Mouse (Mus musculus): ENCODE data around the gene Gpr1. TPM values are rescaled to one million over a fixed set of nuclear protein-coding genes. Genes with fewer than 3 reads are reported as not detected.
"Not testable (repeated sequence)": the region's sequence is repeated elsewhere in the genome, so short reads cannot be mapped to it uniquely, and the experiment has no call there.

Gene Gpr1
- polyA plus RNA-seq, 1 experiment = 0.02 TPM

GRCm38 (mm10) chr1:63175853-63176252 lies 38.5 kb downstream of the Gpr1 start:
- Histone ChIP-seq H3K4me2 (ENCODE audit: low read depth) (peak overlapping the region; percentile 97), H3ac (ENCODE audit: control insufficient read depth, insufficient read length) (peak overlapping the region; percentile 83), H3K27me3 (ENCODE audit: control insufficient read depth, insufficient read depth, insufficient read length) (no peaks in the 10 kb centered on the region), H3K36me3 (ENCODE audit: control insufficient read depth, insufficient read depth) (peaks cover 30% of the 10 kb centered on the region), H3K79me2 (ENCODE audit: control insufficient read depth, insufficient read depth) (peaks cover 51% of the 10 kb centered on the region), H3K4me3 (peak overlapping the region; percentile 99)
- no peak for TF ChIP-seq REST (IDR thresholded peaks at IDR 0.05; ENCODE audit: insufficient read depth, insufficient read length)
- TF ChIP-seq MYOD1 (IDR thresholded peaks at IDR 0.05; ENCODE audit: control insufficient read depth in 1 of 3, insufficient read length in 2 of 3, low read depth in 2 of 3) = no peak
- no peak for TF ChIP-seq CEBPB (IDR thresholded peaks at IDR 0.05; ENCODE audit: insufficient read depth, poor library complexity, severe bottlenecking)
- no peak for TF ChIP-seq POLR2AphosphoS2 (IDR thresholded peaks at IDR 0.05; ENCODE audit: insufficient read length, low read depth)
- no peak for TF ChIP-seq E2F4 (IDR thresholded peaks at IDR 0.05; ENCODE audit: insufficient read depth)
- no peak for TF ChIP-seq TCF3 (IDR thresholded peaks at IDR 0.05; ENCODE audit: insufficient read length, low read depth)

DNA sequence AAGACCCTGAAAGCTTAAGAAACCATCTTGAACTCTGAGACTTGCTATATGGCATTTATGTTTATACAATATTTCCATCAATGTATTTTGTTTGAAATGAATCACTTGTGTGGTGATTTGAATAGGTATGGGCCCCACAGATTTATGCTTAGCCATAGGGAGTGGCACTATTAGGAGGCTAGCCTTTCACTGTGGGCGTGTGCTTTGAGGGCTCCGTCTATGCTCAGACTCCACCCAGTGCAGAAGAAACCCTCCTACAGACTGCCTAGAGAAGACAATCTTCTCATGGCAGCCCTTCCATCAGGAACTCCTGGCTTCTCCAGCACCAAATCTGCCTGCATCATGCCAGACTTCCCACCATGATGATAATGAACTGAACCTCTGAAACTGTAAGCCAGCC lies 45.7 kb downstream of the Gpr1 start:
- H3K36me3 ChIP-seq (ENCODE audit: control insufficient read depth, insufficient read depth) = peaks cover 43% of the 10 kb centered on the region
- H3K4me2 ChIP-seq (ENCODE audit: low read depth) = no peak overlapping the region
- TF ChIP-seq MYOG (IDR thresholded peaks at IDR 0.05; ENCODE audit: control insufficient read depth in 1 of 3, insufficient read depth in 1 of 3, insufficient read length in 2 of 3, low read depth in 2 of 3) (no peak), MAX (IDR thresholded peaks at IDR 0.05; ENCODE audit: low read depth) (no peak)
- H3ac ChIP-seq (ENCODE audit: control insufficient read depth, insufficient read length) = no peak overlapping the region
- peaks cover 13% of the 10 kb centered on the region for H3K79me2 ChIP-seq (ENCODE audit: control insufficient read depth, insufficient read depth)
- no peak overlapping the region for H3K4me3 ChIP-seq
- no peaks in the 10 kb centered on the region for H3K27me3 ChIP-seq (ENCODE audit: control insufficient read depth, insufficient read depth, insufficient read length)

DNA sequence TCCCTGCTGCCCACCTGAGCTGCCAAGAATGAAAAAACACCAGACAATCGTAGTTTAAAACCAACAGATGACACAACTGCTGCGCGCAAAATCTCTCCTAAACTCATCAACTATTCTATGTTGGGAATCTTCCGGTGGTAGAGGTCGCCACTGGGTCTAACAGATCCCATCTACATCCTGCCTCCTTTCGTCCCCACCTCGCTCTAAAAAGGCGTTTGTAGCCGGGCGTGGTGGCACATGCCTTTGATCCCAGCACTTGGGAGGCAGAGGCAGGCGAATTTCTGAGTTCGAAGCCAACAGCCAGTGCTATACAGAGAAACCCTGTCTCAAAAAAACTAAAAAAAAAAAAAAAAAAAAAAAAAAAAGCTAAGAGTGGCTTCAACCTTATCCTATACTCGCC lies 74.1 kb downstream of the Gpr1 start:
- Histone ChIP-seq H3K4me2 (ENCODE audit: low read depth) (no peak overlapping the region), H3K27me3 (ENCODE audit: control insufficient read depth, insufficient read depth, insufficient read length) (no peaks in the 10 kb centered on the region), H3K4me3 (no peak overlapping the region), H3ac (ENCODE audit: control insufficient read depth, insufficient read length) (no peak overlapping the region), H3K36me3 (ENCODE audit: control insufficient read depth, insufficient read depth) (peaks cover 35% of the 10 kb centered on the region), H3K79me2 (ENCODE audit: control insufficient read depth, insufficient read depth) (no peaks in the 10 kb centered on the region)
- TF ChIP-seq TCF3 (IDR thresholded peaks at IDR 0.05; ENCODE audit: insufficient read length, low read depth) (no peak), SRF (IDR thresholded peaks at IDR 0.05; ENCODE audit: control insufficient read depth, insufficient read length, low read depth) (no peak), TCF12 (IDR thresholded peaks at IDR 0.05; ENCODE audit: insufficient read depth, poor library complexity, severe bottlenecking) (no peak), REST (IDR thresholded peaks at IDR 0.05; ENCODE audit: insufficient read depth, insufficient read length) (no peak), E2F4 (IDR thresholded peaks at IDR 0.05; ENCODE audit: insufficient read depth) (no peak), POLR2A (IDR thresholded peaks at IDR 0.05; ENCODE audit: insufficient read length, low read depth) (no peak), MYOG (IDR thresholded peaks at IDR 0.05; ENCODE audit: control insufficient read depth in 1 of 3, insufficient read depth in 1 of 3, insufficient read length in 2 of 3, low read depth in 2 of 3) (no peak), MYOD1 (IDR thresholded peaks at IDR 0.05; ENCODE audit: control insufficient read depth in 1 of 3, insufficient read length in 2 of 3, low read depth in 2 of 3) (no peak), MAX (IDR thresholded peaks at IDR 0.05; ENCODE audit: low read depth) (no peak), USF1 (IDR thresholded peaks at IDR 0.05; ENCODE audit: low read depth) (no peak), CEBPB (IDR thresholded peaks at IDR 0.05; ENCODE audit: insufficient read depth, poor library complexity, severe bottlenecking) (no peak), POLR2AphosphoS2 (IDR thresholded peaks at IDR 0.05; ENCODE audit: insufficient read length, low read depth) (no peak)

DNA sequence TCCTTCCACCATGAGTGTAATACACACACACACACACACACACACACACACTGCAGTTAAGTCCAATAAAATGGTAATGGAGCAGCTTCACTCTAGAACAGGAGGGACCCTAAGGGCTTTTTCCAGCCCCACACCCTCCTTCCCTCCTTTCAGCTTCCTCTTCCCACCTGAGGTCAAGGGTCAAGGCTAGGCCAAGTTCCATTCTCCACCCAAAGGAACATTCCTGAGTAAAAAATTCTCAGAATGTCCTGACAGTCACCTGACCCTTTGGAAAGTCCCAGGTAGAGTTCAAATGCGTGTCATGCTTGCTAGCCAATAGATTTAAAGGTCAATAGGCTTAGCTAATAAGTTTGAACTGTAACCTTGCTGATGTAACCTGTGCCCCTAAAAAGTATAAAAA lies 75.8 kb downstream of the Gpr1 start:
- not testable (repeated sequence) for H3K27me3 ChIP-seq (ENCODE audit: control insufficient read depth, insufficient read depth, insufficient read length); H3K4me3 ChIP-seq; H3ac ChIP-seq (ENCODE audit: control insufficient read depth, insufficient read length); H3K79me2 ChIP-seq (ENCODE audit: control insufficient read depth, insufficient read depth); H3K4me2 ChIP-seq (ENCODE audit: low read depth)
- H3K36me3 ChIP-seq (ENCODE audit: control insufficient read depth, insufficient read depth) = peaks cover 19% of the 10 kb centered on the region

DNA sequence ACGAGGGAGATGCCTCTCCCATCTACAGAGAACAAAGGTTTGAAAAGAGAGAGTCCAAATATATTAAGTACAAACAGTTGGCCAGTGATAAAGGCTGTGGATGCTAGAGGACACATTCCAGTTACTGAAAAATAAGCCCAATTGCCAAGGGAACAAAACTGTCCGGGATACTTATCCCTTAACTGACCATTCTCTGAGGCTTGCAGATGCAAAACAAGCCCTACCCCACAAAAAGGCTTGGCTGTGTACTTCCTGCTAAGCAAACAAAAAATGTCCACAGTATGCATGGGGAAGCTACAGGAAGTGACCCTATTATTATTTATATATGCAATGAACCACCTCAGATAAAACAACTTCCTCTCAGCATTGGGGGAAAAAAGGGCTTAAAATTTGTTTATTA lies 76.4 kb downstream of the Gpr1 start:
- Histone ChIP-seq H3K4me2 (ENCODE audit: low read depth) (no peak overlapping the region), H3K4me3 (no peak overlapping the region), H3K36me3 (ENCODE audit: control insufficient read depth, insufficient read depth) (peaks cover 14% of the 10 kb centered on the region), H3K27me3 (ENCODE audit: control insufficient read depth, insufficient read depth, insufficient read length) (no peaks in the 10 kb centered on the region), H3ac (ENCODE audit: control insufficient read depth, insufficient read length) (no peak overlapping the region), H3K79me2 (ENCODE audit: control insufficient read depth, insufficient read depth) (no peaks in the 10 kb centered on the region)
- TF ChIP-seq POLR2A (IDR thresholded peaks at IDR 0.05; ENCODE audit: insufficient read length, low read depth) (no peak), E2F4 (IDR thresholded peaks at IDR 0.05; ENCODE audit: insufficient read depth) (no peak), REST (IDR thresholded peaks at IDR 0.05; ENCODE audit: insufficient read depth, insufficient read length) (no peak), TCF3 (IDR thresholded peaks at IDR 0.05; ENCODE audit: insufficient read length, low read depth) (no peak), MAX (IDR thresholded peaks at IDR 0.05; ENCODE audit: low read depth) (no peak), CEBPB (IDR thresholded peaks at IDR 0.05; ENCODE audit: insufficient read depth, poor library complexity, severe bottlenecking) (no peak), SRF (IDR thresholded peaks at IDR 0.05; ENCODE audit: control insufficient read depth, insufficient read length, low read depth) (no peak), MYOD1 (IDR thresholded peaks at IDR 0.05; ENCODE audit: control insufficient read depth in 1 of 3, insufficient read length in 2 of 3, low read depth in 2 of 3) (no peak), TCF12 (IDR thresholded peaks at IDR 0.05; ENCODE audit: insufficient read depth, poor library complexity, severe bottlenecking) (no peak), POLR2AphosphoS2 (IDR thresholded peaks at IDR 0.05; ENCODE audit: insufficient read length, low read depth) (no peak), USF1 (IDR thresholded peaks at IDR 0.05; ENCODE audit: low read depth) (no peak), MYOG (IDR thresholded peaks at IDR 0.05; ENCODE audit: control insufficient read depth in 1 of 3, insufficient read depth in 1 of 3, insufficient read length in 2 of 3, low read depth in 2 of 3) (no peak)
